Comparison of ENCODE assay signal across 18 mouse cellular contexts in genomic region chr4:87637629-87638379, GRCm38 (mm10).
DNase-seq lines count a peak whose midpoint lies in the region; ATAC-seq and TF ChIP-seq lines count a peak whose summit lies in the region.
"Had no signal": no experiment of that assay in that cellular context is flagged by ENCODE, and none has a peak within 500 bp of the region (broad histone marks: within the 10 kb centered on the region; RNA-seq: fewer than 3 reads in every experiment).

No protein-coding gene starts in this region.

- H3K4me2 ChIP-seq in hindbrain, postnatal 0 days (ENCODE audit: low read depth, low read length): no peak overlapping the region
- no peak overlapping the region for H3K4me2 ChIP-seq in hindbrain, embryonic 11.5 days (replicated peaks; ENCODE audit: low read depth, low read length)
- no peak overlapping the region for H3K4me2 ChIP-seq in midbrain, postnatal 0 days (ENCODE audit: low read depth, low read length, poor library complexity, severe bottlenecking)
- H3K4me2 ChIP-seq: limb, embryonic 13.5 days; stomach, embryonic 15.5 days had no signal

- ATAC-seq in hindbrain, postnatal 0 days: no peak
- peak; percentile 55; the same call in 1 of the 2 replicates for ATAC-seq in hindbrain, embryonic 11.5 days (ENCODE audit: low FRiP score)
- ATAC-seq in midbrain, postnatal 0 days (ENCODE audit: low FRiP score): 0 out of 2 replicates have a peak, but pooled peaks have one; percentile 31
- ATAC-seq: intestine, postnatal 0 days; lung, postnatal 0 days had no signal

- H3K9ac ChIP-seq in hindbrain, postnatal 0 days (replicated peaks; ENCODE audit: low read length): no peak overlapping the region
- no peak overlapping the region for H3K9ac ChIP-seq in hindbrain, embryonic 11.5 days (ENCODE audit: low read depth, low read length)
- H3K9ac ChIP-seq in midbrain, postnatal 0 days (replicated peaks; ENCODE audit: low read length, poor library complexity, severe bottlenecking): no peak overlapping the region
- H3K9ac ChIP-seq: limb, embryonic 13.5 days; liver, embryonic 14.5 days; stomach, embryonic 15.5 days had no signal

- H3K9me3 ChIP-seq in hindbrain, embryonic 10.5 days: no peaks in the 10 kb centered on the region
- no peaks in the 10 kb centered on the region for H3K9me3 ChIP-seq in hindbrain, postnatal 0 days (ENCODE audit: low read length)
- H3K9me3 ChIP-seq in hindbrain, embryonic 11.5 days (ENCODE audit: control insufficient read depth, low read length): no peaks in the 10 kb centered on the region
- no peaks in the 10 kb centered on the region for H3K9me3 ChIP-seq in midbrain, postnatal 0 days (ENCODE audit: low read length)
- H3K9me3 ChIP-seq in heart, embryonic 10.5 days: no peaks in the 10 kb centered on the region
- H3K9me3 ChIP-seq: limb, embryonic 13.5 days; stomach, embryonic 15.5 days had no signal

- no peaks in the 10 kb centered on the region for H3K36me3 ChIP-seq in hindbrain, embryonic 10.5 days
- no peaks in the 10 kb centered on the region for H3K36me3 ChIP-seq in hindbrain, postnatal 0 days (ENCODE audit: insufficient read depth, low read length)
- no peaks in the 10 kb centered on the region for H3K36me3 ChIP-seq in hindbrain, embryonic 11.5 days (ENCODE audit: control insufficient read depth, insufficient read depth, low read length)
- no peaks in the 10 kb centered on the region for H3K36me3 ChIP-seq in midbrain, postnatal 0 days (ENCODE audit: insufficient read depth, low read length)
- no peaks in the 10 kb centered on the region for H3K36me3 ChIP-seq in heart, embryonic 10.5 days
- H3K36me3 ChIP-seq: limb, embryonic 13.5 days; stomach, embryonic 15.5 days had no signal

- H3K27me3 ChIP-seq in hindbrain, embryonic 10.5 days (ENCODE audit: insufficient read depth, poor library complexity, severe bottlenecking): no peaks in the 10 kb centered on the region
- no peaks in the 10 kb centered on the region for H3K27me3 ChIP-seq in hindbrain, postnatal 0 days (ENCODE audit: insufficient read depth, low read length)
- H3K27me3 ChIP-seq in hindbrain, embryonic 11.5 days (ENCODE audit: control insufficient read depth, insufficient read depth, low read length): no peaks in the 10 kb centered on the region
- H3K27me3 ChIP-seq in midbrain, postnatal 0 days (ENCODE audit: insufficient read depth, low read length): no peaks in the 10 kb centered on the region
- H3K27me3 ChIP-seq in heart, embryonic 10.5 days (ENCODE audit: insufficient read depth, poor library complexity, severe bottlenecking): no peaks in the 10 kb centered on the region
- H3K27me3 ChIP-seq: limb, embryonic 13.5 days; stomach, embryonic 15.5 days had no signal

- no peak overlapping the region for H3K4me3 ChIP-seq in hindbrain, embryonic 10.5 days
- no peak overlapping the region for H3K4me3 ChIP-seq in hindbrain, postnatal 0 days (ENCODE audit: low read length)
- H3K4me3 ChIP-seq in hindbrain, embryonic 11.5 days (ENCODE audit: low read depth, low read length): no peak overlapping the region
- H3K4me3 ChIP-seq in midbrain, postnatal 0 days (ENCODE audit: low read depth, low read length): no peak overlapping the region
- no peak overlapping the region for H3K4me3 ChIP-seq in heart, embryonic 10.5 days
- H3K4me3 ChIP-seq: gastrocnemius, adult 2 months; limb, embryonic 13.5 days; stomach, embryonic 15.5 days had no signal

- peaks cover 29% of the 10 kb centered on the region for H3K4me1 ChIP-seq in hindbrain, embryonic 10.5 days (replicated peaks)
- peaks cover 5% of the 10 kb centered on the region; the same call in 1 of the 2 replicates for H3K4me1 ChIP-seq in hindbrain, postnatal 0 days (ENCODE audit: insufficient read depth, low read length)
- no peaks in the 10 kb centered on the region; the same call in 1 of the 2 replicates for H3K4me1 ChIP-seq in hindbrain, embryonic 11.5 days (replicated peaks; ENCODE audit: control insufficient read depth, insufficient read depth, low read length)
- H3K4me1 ChIP-seq in midbrain, postnatal 0 days (ENCODE audit: insufficient read depth, low read length): no peaks in the 10 kb centered on the region
- H3K4me1 ChIP-seq in heart, embryonic 10.5 days: no peaks in the 10 kb centered on the region
- H3K4me1 ChIP-seq: stomach, embryonic 15.5 days had no signal

- no peak for DNase-seq in hindbrain, embryonic 10.5 days (ENCODE audit: low spot score)
- DNase-seq in hindbrain, postnatal 0 days (ENCODE audit: low spot score): no peak
- DNase-seq in hindbrain, embryonic 11.5 days (ENCODE audit: low spot score): peak; percentile 20
- DNase-seq in mesoderm, embryonic 11.5 days (ENCODE audit: low read depth, low spot score): peak; percentile 61
- no peak for DNase-seq in midbrain, postnatal 0 days (ENCODE audit: low spot score)
- no peak for DNase-seq in adrenal gland, adult 18-20 months (ENCODE audit: low spot score in 2 of 2)
- no peak for DNase-seq in heart, embryonic 10.5 days (ENCODE audit: low spot score)
- DNase-seq: cerebellum, postnatal 36 days; gastrocnemius, adult 2 months; heart, adult 11 months; heart, postnatal 4 days; kidney, postnatal 25 days; thymus, adult 2 months had no signal

- H3K27ac ChIP-seq in hindbrain, embryonic 10.5 days: peak overlapping the region; percentile 62
- H3K27ac ChIP-seq in hindbrain, postnatal 0 days: no peak overlapping the region
- 0 out of 2 replicates have a peak overlapping the region, but pooled peaks have one; percentile 43 for H3K27ac ChIP-seq in hindbrain, embryonic 11.5 days (ENCODE audit: low read depth, low read length)
- H3K27ac ChIP-seq in midbrain, postnatal 0 days (ENCODE audit: low read depth, low read length): no peak overlapping the region
- H3K27ac ChIP-seq in heart, embryonic 10.5 days: no peak overlapping the region
- H3K27ac ChIP-seq: gastrocnemius, adult 2 months; limb, embryonic 13.5 days; liver, embryonic 14.5 days; stomach, embryonic 15.5 days had no signal

- TF ChIP-seq CTCF in hindbrain, postnatal 0 days (IDR thresholded peaks at IDR 0.05; ENCODE audit: low read depth): no peak
- no peak for TF ChIP-seq CTCF in midbrain, postnatal 0 days (IDR thresholded peaks at IDR 0.05)

- 25% methylated on average over 3 of the region's 3 CpGs for WGBS in hindbrain, embryonic 10.5 days
- 23% methylated on average over 3 of the region's 3 CpGs for WGBS in hindbrain, postnatal 0 days
- 20% methylated on average over 3 of the region's 3 CpGs for WGBS in hindbrain, embryonic 11.5 days
- WGBS in midbrain, postnatal 0 days: 27% methylated on average over 3 of the region's 3 CpGs
- WGBS in heart, embryonic 10.5 days: 54% methylated on average over 3 of the region's 3 CpGs

Comparison
In these comparisons a context has a peak if more than half of its experiments do, and no peak if none do; other contexts are left out.
1. DNase-seq: peak in hindbrain, embryonic 11.5 days (single experiment) and mesoderm, embryonic 11.5 days (single experiment); none in hindbrain, embryonic 10.5 days (single experiment), hindbrain, postnatal 0 days (single experiment), midbrain, postnatal 0 days (single experiment), adrenal gland, adult 18-20 months (0 of 2) and heart, embryonic 10.5 days (single experiment).
2. H3K27ac ChIP-seq: peak in hindbrain, embryonic 10.5 days (single experiment) and hindbrain, embryonic 11.5 days (single experiment); none in hindbrain, postnatal 0 days (single experiment), midbrain, postnatal 0 days (single experiment) and heart, embryonic 10.5 days (single experiment).